Mouse (Mus musculus) erythroblast, embryonic 14.5 days (primary cell): Measurements from ENCODE around the gene Med10.

Experiments used
- GATA1 ChIP-seq: IDR thresholded peaks from 2 replicates; pipeline ENCODE4 v1.6.1; 2012; ENCODE audit warnings: low read length, inconsistent platforms, mixed read lengths
- TAL1 ChIP-seq: IDR thresholded peaks from 3 replicates; pipeline ENCODE4 v1.6.1; 2012; ENCODE audit warnings: low read length, inconsistent platforms, mixed read lengths

- TF ChIP-seq GATA1 (no peak), TAL1 (no peak)
Observed at GRCm38 (mm10) chr13:69862276-69862675, 60.1 kb downstream of the Med10 start.
